Mouse (Mus musculus): ENCODE data around the gene Tmem212. TPM values are rescaled to one million over a fixed set of nuclear protein-coding genes. Genes with fewer than 3 reads are reported as not detected.

Tmem212 gene
- total RNA-seq, 2 experiments from 2014 or later = not detected

GRCm38 (mm10) chr3:27899012-27899726 is 3.0 kb upstream of the Tmem212 start:
- no peak for DNase-seq (ENCODE audit: low spot score in 2 of 2)

- no peak for DNase-seq (ENCODE audit: low spot score in 2 of 2)
Measured at GRCm38 (mm10) chr3:27898178-27898577, 2.0 kb upstream of the Tmem212 start.

- no peak for DNase-seq (ENCODE audit: low spot score in 2 of 2)
Measured at GRCm38 (mm10) chr3:27886578-27886977, 9.6 kb downstream of the Tmem212 start.

- DNase-seq (ENCODE audit: low spot score in 2 of 2) = no peak
Measured at GRCm38 (mm10) chr3:27885585-27885984, 10.6 kb downstream of the Tmem212 start.

- no peak for DNase-seq (ENCODE audit: low spot score in 2 of 2)
Measured at GRCm38 (mm10) chr3:27881897-27882835, 14.0 kb downstream of the Tmem212 start.

GRCm38 (mm10) chr3:27878854-27879610 is 17.1 kb downstream of the Tmem212 start:
- no peak for DNase-seq (ENCODE audit: low spot score in 2 of 2)

- DNase-seq (ENCODE audit: low spot score in 2 of 2) = no peak
Measured at GRCm38 (mm10) chr3:27873268-27874073, 22.7 kb downstream of the Tmem212 start.

GRCm38 (mm10) chr3:27872429-27872828 is 23.7 kb downstream of the Tmem212 start:
- no peak for DNase-seq (ENCODE audit: low spot score in 2 of 2)

GRCm38 (mm10) chr3:27871891-27872290 is 24.3 kb downstream of the Tmem212 start:
- no peak for DNase-seq (ENCODE audit: low spot score in 2 of 2)

- no peak for DNase-seq (ENCODE audit: low spot score in 2 of 2)
Measured at GRCm38 (mm10) chr3:27871371-27871770, 24.8 kb downstream of the Tmem212 start.

GRCm38 (mm10) chr3:27868681-27869080 is 27.5 kb downstream of the Tmem212 start:
- DNase-seq (ENCODE audit: low spot score in 2 of 2) = no peak

GRCm38 (mm10) chr3:27867731-27868130 is 28.4 kb downstream of the Tmem212 start:
- DNase-seq (ENCODE audit: low spot score in 2 of 2) = no peak

- DNase-seq (ENCODE audit: low spot score in 2 of 2) = peak in 1 of 2 experiments; percentile 50
Measured at GRCm38 (mm10) chr3:27862821-27863740, 33.1 kb downstream of the Tmem212 start.

GRCm38 (mm10) chr3:27861601-27862000 is 34.6 kb downstream of the Tmem212 start:
- peak; percentile 19 to 60 for DNase-seq (ENCODE audit: low spot score in 2 of 2)

- DNase-seq (ENCODE audit: low spot score in 2 of 2) = no peak
Measured at GRCm38 (mm10) chr3:27861086-27861485, 35.1 kb downstream of the Tmem212 start.

- DNase-seq (ENCODE audit: low spot score in 2 of 2) = no peak
Measured at GRCm38 (mm10) chr3:27859161-27859561, 37.0 kb downstream of the Tmem212 start.

- no peak for DNase-seq (ENCODE audit: low spot score in 2 of 2)
Measured at GRCm38 (mm10) chr3:27858441-27859115, 37.6 kb downstream of the Tmem212 start.

GRCm38 (mm10) chr3:27856288-27856687 is 39.9 kb downstream of the Tmem212 start:
- no peak for DNase-seq (ENCODE audit: low spot score in 2 of 2)
